Mouse (Mus musculus) common myeloid progenitor, adult 5-6 weeks (primary cell): ENCODE data around the gene Klf2. TPM values are rescaled to one million over a fixed set of nuclear protein-coding genes. Genes with fewer than 3 reads are reported as not detected.
A peak's percentile ranks its signal among the peaks of the same experiment; 100 is the strongest.

Experiments
- ATAC-seq: replicated peaks from 2 replicates; pipeline ENCODE4 v1.8.0; 2016; ENCODE audit warnings: low read depth, mild to moderate bottlenecking, moderate TSS enrichment, inconsistent platforms; ENCODE audit not compliant: poor library complexity, severe bottlenecking
- total RNA-seq: library from RNA; stranded (forward); fragments of 200-1000, 187-1606 nt; gene quantifications from 2 replicates; pipeline ENCODE4 v1.2.3, GENCODE M21; 2017

Gene Klf2
- total RNA-seq, result 7.2 and 7.6 TPM in 2 replicates

DNA sequence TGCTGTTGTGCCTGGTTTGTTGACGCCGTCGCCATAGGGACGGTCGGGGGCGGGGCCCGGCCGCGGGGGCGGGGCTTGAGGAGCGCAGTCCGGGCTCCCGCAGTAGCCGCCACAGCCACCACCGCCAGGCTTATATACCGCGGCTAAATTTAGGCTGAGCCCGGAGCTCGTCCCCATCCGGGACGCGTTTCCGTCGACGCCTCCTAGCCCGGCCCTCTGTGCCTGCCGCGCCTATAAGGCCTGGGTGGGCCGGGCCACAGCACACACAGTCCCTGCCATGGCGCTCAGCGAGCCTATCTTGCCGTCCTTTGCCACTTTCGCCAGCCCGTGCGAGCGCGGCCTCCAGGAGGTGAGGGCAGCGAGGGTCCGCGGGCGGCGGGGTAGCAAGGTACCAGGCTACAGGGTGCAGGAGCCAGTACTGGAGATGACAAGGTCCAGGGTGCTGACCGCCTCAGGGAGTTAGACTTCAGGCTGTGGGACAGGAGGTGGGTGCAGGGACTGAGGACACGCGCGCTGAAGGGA, at the start of gene Klf2:
Gene Klf2 (plus strand): TSS at position 233 of the 522 bp plus-strand sequence.
- ATAC-seq, result peak; percentile 76

DNA sequence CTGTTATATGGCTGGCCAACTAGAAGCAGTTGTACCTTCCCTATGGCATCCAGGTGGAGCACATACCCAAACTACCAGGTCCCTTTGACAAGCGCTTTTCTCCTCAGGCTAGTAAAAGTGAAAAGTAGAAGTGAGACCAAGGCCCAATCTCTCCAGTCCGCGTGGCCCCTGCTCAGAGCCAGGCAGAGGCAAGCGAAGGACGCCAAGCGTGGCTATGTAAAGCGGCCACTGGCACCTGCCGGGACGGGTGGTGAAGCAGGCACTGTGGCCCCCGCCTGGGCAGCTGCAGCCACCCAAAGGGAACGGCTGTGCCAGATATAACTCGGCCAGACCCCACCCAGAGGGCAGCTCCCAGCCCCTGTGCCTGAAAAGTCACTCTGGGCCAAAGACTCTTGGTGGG, 48.2 kb upstream of the Klf2 start:
- ATAC-seq, result no peak

DNA sequence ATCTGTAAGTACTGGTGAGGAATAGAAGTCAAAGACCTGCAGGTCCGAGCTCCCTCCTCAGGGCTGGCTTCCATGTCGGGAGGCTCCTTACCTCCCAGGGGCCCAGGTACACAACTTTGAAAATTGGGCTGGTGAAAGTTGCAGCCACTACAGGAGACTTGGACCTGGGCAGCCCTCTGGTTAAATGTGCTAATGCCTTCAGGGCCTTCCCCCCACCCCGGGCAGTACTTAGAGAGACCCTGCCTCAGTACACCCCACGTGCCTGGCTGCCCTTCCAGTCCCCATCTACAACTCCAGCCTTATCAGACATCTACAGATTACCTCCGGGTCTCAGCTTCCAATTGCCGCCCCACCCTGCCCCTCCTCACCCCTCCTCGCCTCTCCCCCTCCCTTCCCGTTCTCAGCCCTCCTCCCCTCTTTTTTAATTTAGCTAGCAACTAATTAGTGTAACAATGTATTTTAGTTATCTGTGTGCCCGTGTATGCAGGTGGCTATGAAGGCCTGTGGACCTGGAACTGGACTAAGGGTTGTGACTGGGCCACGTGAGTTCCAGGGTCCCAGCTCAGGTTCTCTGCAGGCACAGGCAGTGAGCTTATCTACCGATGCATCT, 47.7 kb upstream of the Klf2 start:
- no peak for ATAC-seq

DNA sequence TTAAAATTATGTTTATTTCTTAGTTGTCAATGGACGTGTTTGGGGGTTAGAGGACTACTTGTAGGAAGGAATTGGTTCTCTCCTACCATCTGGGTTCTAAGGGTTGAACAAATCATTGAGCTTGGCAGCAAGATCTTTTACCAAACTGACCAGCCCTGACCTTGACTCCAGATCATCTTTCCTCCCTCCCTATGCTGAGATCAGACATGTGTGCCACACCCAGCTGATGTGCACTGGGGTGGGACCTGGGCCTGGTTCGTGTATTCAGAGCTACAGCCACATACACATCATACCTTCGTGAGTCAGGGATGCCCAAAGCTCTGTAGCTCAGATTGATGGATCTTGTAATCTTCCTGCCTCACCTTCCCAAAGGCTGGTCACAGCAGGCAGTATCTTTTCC, 47.1 kb upstream of the Klf2 start:
- no peak for ATAC-seq

DNA sequence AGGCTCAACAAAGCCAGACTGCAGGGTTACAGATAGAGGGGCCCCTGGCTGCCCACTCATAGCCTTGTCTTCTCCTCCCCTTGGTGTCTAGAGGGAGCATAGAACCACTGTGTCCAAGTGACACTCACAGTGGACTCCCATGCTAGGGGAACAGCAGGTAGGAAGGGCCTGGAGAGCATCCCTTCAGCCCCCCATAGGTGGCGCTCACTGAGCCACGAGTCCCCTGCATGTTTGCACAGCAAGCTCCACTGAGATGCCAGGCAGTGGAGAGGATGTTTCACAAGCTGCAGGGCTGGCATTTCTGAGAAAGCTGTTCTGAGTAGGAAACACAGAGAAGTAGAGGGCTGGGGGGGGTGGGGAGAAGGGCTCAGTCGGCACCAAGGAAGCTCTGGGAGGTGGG, 46.5 kb upstream of the Klf2 start:
- peak; percentile 28 for ATAC-seq

DNA sequence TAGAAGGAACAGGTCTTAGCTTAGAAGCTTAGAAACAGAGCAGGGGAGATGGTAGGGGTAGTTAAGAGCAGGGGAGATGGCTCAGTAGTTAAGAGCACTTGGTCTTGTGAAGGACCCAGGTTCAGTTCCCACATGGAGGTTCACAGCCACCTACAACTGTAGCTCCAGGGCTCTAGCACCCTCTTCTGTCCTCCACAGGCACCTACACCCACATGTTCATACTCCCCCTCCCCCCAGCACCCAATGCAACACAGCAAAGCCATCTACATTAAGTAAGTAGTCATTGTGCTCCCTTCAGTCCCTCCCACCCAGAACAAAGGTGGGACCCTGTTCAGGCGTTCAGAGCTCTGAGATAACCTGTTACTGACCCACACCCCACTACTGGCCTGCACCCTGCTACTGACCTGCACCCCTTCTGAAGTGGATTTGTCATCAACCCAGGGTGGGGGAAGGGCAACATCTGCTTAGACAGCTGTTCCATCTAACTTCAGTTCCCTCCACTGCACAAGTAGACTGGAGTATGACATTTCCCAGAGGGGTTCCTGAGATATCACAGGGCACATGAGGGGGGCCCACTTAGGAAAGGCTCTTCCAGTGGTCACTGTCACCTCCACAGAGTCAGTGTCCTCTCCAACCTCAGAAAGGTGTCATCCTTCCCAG, 45.6 kb upstream of the Klf2 start:
- no peak for ATAC-seq

DNA sequence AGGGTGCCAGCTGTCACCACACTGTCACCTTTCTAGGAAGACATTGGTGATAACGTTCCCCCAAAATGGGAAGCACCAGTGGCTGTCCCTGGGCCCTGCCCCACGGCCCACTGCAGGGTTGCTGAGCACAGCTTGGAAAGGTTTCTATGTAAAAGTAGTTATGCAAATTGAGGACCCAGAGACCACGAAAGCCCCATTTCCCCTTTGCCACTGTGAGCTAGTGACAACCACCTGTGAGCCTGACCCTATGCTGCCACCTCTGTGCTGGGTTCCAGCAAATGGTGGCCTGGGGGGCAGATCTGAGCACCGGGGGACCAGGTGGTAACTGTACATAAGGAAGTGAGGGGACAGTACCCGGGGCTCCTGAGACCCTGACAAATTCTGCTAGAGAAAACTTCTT, 45.0 kb upstream of the Klf2 start:
- ATAC-seq, result peak; percentile 45

DNA sequence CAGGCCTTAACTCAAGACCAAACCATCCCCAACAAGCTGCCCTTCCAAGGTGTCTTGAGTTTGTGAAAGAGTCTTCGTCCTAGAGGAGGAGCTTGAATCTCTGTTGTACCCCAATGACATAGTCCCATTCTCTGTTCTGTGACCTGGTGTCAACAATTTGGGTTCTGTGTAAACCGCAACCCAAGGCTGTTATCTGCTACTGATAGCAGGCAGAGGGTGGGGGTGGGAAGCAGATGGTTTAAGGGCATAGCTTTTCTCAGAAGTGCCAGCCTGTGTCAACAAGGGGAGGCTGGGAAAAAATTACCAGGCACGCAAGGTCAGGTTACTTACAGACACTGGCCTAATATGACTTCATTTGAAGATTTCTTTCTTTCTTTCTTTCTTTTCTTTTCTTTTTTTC, 41.6 kb upstream of the Klf2 start:
- ATAC-seq, result peak; percentile 43

DNA sequence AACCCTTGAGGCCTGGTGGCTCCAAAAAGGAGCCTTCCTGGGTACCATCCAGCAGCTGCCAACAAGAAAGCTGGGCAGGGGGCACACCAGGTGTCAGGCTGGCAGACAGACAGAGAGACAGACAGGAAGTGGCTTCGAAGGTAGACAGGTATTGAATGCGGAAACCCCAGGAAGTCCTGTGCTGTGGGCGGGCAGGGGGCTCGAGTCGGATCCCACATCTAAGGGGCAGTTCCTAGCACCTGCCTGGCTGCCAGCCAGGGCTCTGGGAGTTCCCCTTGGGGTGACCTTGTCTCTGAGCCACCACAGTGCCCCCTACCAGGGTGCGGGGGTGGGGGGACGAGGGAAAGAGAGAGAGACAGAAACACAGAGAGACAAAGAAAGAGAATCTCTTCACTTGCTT, 39.7 kb upstream of the Klf2 start:
- ATAC-seq, result no peak

DNA sequence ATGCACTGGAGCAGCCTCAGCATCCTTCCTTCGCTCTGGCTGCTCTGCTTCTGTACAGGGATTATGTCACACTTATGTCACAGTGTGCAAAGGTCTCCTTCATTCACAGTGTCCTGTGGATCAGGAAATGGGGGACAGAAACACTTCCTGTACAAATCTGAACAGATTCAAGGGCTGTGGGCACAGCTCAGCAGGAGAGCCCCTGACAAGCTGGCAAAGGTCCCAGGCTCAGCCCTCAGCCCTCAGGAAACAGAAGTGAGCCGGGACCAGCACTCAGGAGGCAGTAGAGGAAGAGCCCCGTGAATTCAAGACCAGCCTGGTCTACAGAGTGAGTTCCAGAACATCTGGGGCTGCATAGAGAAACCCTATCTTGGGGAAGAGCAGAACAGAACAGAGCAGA, 37.2 kb upstream of the Klf2 start:
- peak; percentile 81 for ATAC-seq

DNA sequence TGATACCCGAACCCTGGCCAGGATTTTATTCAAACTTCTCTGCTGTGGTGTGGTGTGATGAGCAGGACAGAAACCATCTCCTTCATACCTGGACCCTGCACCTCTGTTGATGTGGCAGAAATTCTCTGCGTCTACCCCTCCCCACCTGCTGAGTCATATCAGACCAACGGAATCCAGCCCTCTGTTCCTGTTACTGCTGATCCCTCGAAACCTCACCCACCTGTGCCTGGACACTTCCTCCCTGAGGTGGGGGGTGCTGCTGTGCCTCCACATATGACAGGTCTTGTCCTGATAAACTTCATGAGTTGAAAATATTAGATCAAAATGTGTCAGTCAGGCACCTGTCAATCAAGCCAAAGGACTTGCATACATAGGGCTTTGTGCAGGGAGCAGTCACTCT, 33.5 kb upstream of the Klf2 start:
- no peak; the same call in 1 of the 2 replicates for ATAC-seq

DNA sequence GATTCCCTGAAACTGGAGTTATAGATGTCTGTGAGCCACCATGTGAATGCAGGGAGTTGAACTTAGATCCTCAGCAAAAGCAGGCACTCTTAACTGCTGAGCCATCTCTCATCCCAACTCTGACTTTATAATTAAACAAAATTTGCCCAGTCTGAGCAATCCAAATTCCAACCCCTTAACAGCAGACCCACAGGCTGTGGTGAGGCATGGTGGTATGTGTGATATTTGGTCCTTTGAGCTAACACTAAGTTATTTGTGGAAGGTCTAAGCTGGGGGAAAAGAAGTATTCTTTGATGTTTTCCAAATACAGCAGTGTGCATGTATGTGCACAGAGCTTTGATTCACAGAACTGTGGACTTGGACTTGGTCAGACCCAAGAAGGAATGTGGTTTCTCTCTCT, 29.8 kb upstream of the Klf2 start:
- no peak for ATAC-seq

DNA sequence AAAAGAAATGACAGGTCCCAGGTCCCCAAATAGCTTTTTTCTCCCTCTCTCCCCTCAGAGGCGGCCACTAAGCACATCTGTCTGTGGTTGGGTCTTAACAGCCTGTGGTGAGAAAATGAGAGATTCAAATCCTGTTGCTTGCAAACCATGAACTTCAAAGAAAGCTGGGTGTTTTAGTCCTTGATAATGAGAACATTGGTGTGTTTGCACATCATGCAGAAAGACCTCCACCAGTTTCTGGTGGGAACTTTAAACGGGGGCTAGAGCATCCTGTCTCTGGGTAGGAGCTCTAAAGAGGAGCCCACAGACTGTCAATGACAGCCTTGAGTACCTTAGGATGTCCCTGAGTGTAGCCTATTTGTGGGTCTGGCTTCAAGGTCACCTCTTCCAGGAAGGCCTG, 27.7 kb upstream of the Klf2 start:
- no peak for ATAC-seq

DNA sequence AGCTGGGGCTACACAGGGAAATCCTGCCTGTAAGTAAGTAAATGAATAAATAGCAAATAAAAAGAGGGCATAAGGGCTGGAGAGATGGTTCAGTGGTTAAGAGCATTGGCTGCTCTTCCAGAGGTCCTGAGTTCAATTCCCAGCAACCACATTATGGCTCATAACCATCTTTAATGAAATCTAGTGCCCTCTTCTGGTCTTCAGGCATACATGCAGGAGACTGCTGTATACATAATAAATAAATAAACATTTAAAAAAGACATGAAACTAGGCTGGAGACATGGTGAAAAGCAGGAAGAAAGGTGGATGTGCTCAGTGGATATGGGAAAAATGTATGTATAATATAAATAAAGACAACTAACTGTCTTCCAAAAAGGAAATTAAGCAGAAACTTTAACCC, 25.5 kb upstream of the Klf2 start:
- ATAC-seq, result no peak

DNA sequence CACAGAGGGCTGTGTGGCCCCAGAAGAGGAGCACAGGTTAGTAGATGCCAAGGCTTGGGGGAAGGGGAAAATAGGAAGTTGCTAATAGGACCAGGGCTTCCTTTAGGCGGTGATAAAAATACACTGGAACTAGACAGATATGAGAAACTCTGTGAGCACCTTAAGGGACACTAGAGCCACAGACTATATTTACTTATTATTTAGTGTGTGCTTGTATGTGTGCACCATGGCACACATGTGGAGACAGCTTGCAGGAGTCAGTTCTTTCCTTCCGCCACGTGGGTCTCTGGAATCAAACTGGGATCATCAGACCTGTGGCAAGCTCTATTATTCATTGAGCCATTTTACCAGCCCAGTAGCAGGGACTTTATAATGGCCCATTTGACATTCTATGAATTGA, 23.7 kb upstream of the Klf2 start:
- peak; percentile 30 for ATAC-seq

DNA sequence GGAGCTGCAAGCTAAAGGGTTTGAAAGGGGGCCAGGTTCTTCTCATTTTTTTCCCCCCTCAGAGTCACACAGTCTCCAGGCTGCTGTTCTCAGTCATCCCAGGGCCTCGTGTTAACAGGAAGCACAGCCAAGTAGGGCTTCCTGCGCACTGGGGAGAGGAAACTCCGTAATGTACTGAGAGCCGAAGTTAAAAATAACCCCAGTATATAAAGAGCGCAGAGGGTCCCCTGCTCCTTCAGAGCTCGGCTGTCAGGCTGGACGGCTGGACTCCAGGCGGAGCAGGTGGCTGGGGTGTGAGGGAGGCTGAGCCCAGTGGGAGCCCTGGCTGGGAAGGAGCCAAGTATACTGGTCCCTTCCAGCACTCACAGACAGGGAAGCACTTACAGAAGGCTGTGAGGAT, 23.2 kb upstream of the Klf2 start:
- ATAC-seq, result peak; percentile 87

DNA sequence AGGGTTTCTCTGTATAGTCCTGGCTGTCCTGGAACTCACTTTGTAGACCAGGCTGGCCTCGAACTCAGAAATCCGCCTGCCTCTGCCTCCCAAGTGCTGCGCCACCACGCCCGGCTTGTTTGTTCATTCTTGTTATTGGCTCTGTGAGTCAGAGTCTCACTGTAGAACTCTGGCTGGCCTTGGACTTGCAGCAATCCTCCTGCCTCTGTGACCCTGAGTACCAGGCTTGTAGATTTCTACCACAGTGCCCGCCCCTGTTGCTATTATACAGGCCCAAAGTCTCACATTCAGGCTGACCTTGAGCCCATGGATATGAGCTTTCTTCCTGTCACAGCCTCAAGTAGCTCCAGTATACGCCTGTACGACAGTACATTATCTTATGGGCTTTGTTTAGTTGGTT, 22.3 kb upstream of the Klf2 start:
- ATAC-seq, result no peak

DNA sequence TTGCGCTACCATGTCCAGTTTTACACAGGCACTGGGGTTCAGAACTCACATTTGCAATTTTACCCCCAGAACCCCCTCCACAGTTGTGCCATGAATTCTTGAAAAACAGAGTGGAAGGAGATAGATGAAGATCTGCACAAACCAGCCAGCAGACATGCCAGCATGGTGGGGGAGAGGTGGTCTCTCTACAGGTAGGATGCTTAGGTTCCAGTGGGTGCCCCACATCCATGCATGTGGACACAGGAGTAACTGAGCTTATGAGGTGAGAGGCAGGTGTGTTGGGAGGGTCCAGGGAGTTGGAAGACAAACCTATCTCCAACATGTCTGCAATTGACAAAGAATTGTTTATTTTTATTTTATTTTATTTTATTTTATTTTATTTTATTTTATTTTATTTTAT, 19.9 kb upstream of the Klf2 start:
- no peak for ATAC-seq

DNA sequence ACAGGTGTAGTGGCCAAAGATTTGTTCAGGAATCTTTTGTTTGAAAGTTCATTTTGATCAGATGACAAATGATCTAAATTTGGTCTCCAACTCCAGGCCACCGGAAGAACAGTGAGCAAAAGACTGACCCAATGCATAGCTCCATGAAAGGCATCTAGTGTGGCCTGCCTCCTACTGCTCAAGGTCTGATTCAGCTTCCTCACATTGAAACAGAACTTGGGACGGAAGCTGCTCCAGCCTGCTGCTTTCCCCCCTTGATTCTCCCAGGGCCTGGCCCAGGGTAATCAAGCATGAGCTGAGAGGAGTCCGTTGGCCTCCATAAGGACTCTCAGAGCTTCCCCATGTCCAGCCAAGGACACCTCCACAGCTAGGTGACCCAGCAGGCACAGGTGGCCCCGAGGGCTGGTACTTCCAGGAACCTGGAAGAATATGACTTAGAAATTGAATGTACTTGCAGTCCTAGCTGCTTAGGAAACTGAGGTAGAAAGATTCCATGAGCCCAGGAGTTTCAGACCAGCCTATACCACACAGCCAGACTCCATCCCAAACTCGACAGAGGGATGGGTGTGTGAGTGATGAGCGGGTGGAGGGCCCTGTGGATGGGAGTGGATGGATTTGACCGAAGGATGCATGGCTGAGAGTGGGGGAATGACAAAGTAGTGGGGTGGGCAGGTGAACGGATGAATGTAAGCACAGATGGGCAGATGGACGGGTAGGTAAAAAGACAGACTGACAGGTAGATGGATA, 18.0 kb upstream of the Klf2 start:
- no peak for ATAC-seq

DNA sequence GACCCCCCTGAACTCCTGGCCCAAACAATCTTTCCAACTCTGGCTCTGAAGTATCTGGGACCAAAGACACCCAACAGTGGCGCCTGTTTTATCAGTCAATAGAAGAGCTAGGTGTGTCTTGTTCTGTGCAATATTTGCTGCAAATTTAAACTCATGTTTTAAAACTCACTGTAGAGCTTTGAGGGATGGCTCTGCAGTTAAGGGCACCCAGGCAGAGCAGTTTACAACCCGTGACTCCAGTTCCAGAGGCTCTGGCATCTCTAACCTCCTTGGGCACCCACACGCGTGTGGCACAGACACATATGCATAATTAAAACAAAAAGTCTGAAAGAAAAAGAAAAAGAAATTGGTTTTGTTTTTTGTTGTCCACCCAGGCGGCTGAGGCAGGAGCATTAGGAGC, 17.3 kb upstream of the Klf2 start:
- no peak for ATAC-seq

DNA sequence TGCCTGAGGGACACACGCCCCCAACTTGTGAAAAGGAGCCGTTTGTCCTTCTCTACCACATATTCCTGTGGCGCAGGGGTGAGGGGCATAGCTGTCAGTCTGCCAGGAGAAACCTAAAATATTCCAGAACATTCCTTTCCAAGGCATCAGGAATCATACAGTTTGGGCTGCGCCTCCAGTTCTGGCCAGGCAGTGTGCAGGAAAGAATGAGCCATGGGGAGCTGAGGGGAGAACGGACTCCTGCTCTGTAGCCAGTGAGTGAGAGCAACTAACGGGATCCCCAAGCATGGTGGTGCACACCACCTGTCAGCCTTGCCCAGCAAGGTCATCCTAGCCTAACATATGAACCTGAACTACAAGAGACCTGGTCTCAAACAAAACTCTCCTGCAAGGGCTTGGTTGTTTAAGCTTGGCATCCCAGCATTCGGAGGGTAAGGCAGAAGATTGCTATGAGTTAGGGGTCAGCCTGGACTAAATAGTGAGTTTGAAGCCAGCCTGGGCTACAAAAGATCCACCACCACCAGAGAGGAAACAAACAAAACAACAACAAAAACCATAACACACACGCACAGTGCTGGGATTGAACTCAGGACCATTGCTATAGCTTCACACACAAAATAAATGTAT, 15.7 kb upstream of the Klf2 start:
- no peak for ATAC-seq
